Mouse (Mus musculus) T-helper 17 cell (primary cell): ENCODE measurements around the gene Nr1h3.
"Not testable (repeated sequence)": the region's sequence is repeated elsewhere in the genome, so short reads cannot be mapped to it uniquely, and the experiment has no call there.

ENCODE experiments used
- in situ Hi-C, 2 experiments: fragments of 300-600 bp; cut with MboI, MseI; formaldehyde crosslinking; loops; 1 replicate in 1 of 2; 2 replicates in 1 of 2; pipeline ENCODE4 v1.15.1; 2025; ENCODE audit warnings: high pct_unique_total_duplicates in 2 of 2

Gene Nr1h3

GRCm38 (mm10) chr2:91202222-91202971, at the start of gene Nr1h3, which contains the start of gene Acp2:
Gene Nr1h3 (minus strand): TSS chr2:91202834.
Gene Acp2 (plus strand): TSS chr2:91202885.
- in situ Hi-C loops: no loop called here

- in situ Hi-C loops: loop anchor here in 1 of 2 experiments (10.0 kb wide), 1 partner anchor 1203 kb away; no protein-coding TSS in a partner anchor
Measured at GRCm38 (mm10) chr2:91252001-91252400, 49.4 kb upstream of the Nr1h3 start.

GRCm38 (mm10) chr2:91248366-91248765, 45.7 kb upstream of the Nr1h3 start:
- in situ Hi-C loops: no loop called here

- in situ Hi-C loops: no loop called here
Measured at GRCm38 (mm10) chr2:91244557-91245228, 42.1 kb upstream of the Nr1h3 start.

GRCm38 (mm10) chr2:91243416-91243815, 40.8 kb upstream of the Nr1h3 start:
- in situ Hi-C loops: no loop called here

GRCm38 (mm10) chr2:91242547-91242946, 39.9 kb upstream of the Nr1h3 start:
- in situ Hi-C loops: no loop called here

GRCm38 (mm10) chr2:91237511-91238080, 35.0 kb upstream of the Nr1h3 start:
- in situ Hi-C loops: not testable (repeated sequence)

- in situ Hi-C loops: no loop called here
Measured at GRCm38 (mm10) chr2:91236601-91237510, 34.2 kb upstream of the Nr1h3 start, which contains the start of gene Ddb2. Gene Ddb2 (minus strand): TSS chr2:91236982.

- in situ Hi-C loops: no loop called here
Measured at GRCm38 (mm10) chr2:91229735-91230134, 27.1 kb upstream of the Nr1h3 start.

GRCm38 (mm10) chr2:91223614-91224013, 21.0 kb upstream of the Nr1h3 start:
- in situ Hi-C loops: no loop called here

- in situ Hi-C loops: no loop called here
Measured at GRCm38 (mm10) chr2:91220501-91220900, 17.9 kb upstream of the Nr1h3 start.

GRCm38 (mm10) chr2:91217032-91217431, 14.4 kb upstream of the Nr1h3 start:
- in situ Hi-C loops: no loop called here

GRCm38 (mm10) chr2:91213311-91213710, 10.7 kb upstream of the Nr1h3 start:
- in situ Hi-C loops: loop anchor here in 1 of 2 experiments (5.0 kb wide), 1 partner anchor 81 kb away; no protein-coding TSS in a partner anchor

- in situ Hi-C loops: no loop called here
Measured at GRCm38 (mm10) chr2:91206254-91206775, 3.7 kb upstream of the Nr1h3 start.

GRCm38 (mm10) chr2:91202972-91203656, 480 bp upstream of the Nr1h3 start:
- in situ Hi-C loops: no loop called here

- in situ Hi-C loops: loop anchor here in 1 of 2 experiments (10.0 kb wide), 1 partner anchor 246 kb away; the partner anchor contains the start of gene 1110051M20Rik
Measured at GRCm38 (mm10) chr2:91198888-91199287, 3.7 kb downstream of the Nr1h3 start.

GRCm38 (mm10) chr2:91196577-91197001, 6.0 kb downstream of the Nr1h3 start:
- in situ Hi-C loops: loop anchor here in 1 of 2 experiments (10.0 kb wide), 1 partner anchor 248 kb away; the partner anchor contains the start of gene 1110051M20Rik

- in situ Hi-C loops: loop anchor here in 1 of 2 experiments (10.0 kb wide), 1 partner anchor 250 kb away; the partner anchor contains the start of gene 1110051M20Rik
Measured at GRCm38 (mm10) chr2:91194624-91195332, 7.9 kb downstream of the Nr1h3 start.

GRCm38 (mm10) chr2:91190501-91190900, 12.1 kb downstream of the Nr1h3 start:
- in situ Hi-C loops: loop anchor here in 1 of 2 experiments (10.0 kb wide), 1 partner anchor 254 kb away; the partner anchor contains the start of gene 1110051M20Rik
